Mouse (Mus musculus) thymus, postnatal 10 days (tissue): ENCODE measurements at regions not wholly inside any gene's neighbourhood (a gene's known extent, or its start where the extent isn't known, plus 50 kb on each side); places are given as distances from the start of the nearest gene placed in this dataset.
A peak's percentile ranks its signal among the peaks of the same experiment; 100 is the strongest.

Experiments
- DNase-seq, 2 experiments: peaks; one replicate each; pipeline ENCODE4 v3.0.0; 2021; ENCODE audit warnings: low spot score in 2 of 2

GRCm38 (mm10) chr3:149178891-149179290 is 188.5 kb upstream of the Adgrl2 start:
- no peak for DNase-seq

DNA sequence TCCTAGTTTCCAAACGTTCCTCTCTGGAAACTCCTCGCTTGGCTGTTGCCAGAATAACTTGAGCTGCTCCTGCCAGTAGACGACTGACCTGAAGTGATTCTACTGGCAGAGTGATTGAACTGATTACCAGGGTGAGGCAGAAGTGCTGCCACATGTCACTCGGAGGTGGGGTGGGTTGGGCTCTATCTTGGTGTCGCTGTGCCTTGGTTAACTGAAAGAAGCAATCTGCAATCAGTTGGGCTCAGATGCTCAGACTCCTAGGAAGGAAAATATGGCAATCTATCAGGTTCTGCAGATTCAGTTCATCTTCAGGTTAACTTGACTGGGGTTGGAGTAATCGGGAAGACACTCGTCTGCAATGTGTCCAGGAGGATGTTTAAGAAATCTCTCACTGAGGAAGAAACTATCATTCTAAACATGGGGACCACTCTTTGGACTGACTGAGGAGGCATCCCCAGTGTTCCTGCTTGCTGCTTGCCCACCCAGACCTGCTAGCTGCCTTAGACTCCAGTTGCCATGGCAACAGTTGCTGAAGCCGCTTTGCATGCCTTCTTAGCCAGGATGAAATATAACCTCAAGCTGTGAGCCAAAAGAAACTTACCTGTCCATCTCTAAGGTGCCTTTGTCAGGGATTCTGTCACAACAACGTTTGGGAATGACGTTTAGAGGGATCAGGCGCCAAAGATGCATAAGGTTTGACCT is 184.5 kb upstream of the Adgrl2 start:
- DNase-seq, result no peak

- no peak for DNase-seq
Measured at GRCm38 (mm10) chr3:149173537-149173936, 183.2 kb upstream of the Adgrl2 start.

DNA sequence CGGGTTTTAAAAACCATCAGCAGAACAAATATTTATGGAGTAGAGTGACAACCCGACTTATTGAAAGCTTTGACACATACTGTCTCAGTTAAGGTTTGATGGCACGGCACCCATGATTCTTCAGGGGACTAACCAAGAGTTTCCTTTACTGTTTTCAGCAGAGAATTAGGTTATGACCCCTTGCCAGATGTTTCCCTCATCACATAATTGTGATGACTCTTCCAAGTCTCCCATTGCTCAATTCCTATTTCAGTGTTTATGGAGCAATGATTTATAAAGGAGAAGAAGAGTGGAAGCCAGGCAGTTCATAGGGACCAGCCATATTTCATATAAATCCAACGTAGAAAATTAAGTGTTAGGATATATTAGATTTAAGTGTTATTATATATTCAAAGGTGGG is 181.4 kb upstream of the Adgrl2 start:
- no peak for DNase-seq

DNA sequence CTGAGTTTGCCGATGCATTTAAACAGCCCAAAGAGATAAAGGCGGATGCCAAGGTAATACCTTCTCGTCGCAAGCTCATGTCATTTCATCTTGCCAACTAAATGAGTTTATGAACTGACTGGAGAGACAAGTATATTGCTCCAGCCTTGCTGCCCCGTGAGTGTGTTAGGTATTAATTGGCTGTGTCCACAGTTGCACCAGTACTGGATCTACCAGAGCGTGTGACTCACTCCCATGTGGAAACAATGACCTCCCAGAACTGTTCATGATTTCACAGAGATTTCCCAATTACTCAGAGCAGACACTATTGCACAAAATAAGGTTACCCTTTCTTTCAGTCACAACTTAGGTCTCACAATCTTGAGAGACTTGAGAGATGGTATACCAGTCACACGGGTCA is 179.8 kb upstream of the Adgrl2 start:
- DNase-seq, result no peak

- no peak for DNase-seq
Measured at GRCm38 (mm10) chr3:149169442-149169841, 179.1 kb upstream of the Adgrl2 start.

- no peak for DNase-seq
Measured at GRCm38 (mm10) chr3:149167997-149168396, 177.6 kb upstream of the Adgrl2 start.

GRCm38 (mm10) chr3:149164804-149165203 is 174.4 kb upstream of the Adgrl2 start:
- DNase-seq, result no peak

GRCm38 (mm10) chr3:149163591-149163990 is 173.2 kb upstream of the Adgrl2 start:
- DNase-seq, result peak in 1 of 2 experiments; percentile 5

DNA sequence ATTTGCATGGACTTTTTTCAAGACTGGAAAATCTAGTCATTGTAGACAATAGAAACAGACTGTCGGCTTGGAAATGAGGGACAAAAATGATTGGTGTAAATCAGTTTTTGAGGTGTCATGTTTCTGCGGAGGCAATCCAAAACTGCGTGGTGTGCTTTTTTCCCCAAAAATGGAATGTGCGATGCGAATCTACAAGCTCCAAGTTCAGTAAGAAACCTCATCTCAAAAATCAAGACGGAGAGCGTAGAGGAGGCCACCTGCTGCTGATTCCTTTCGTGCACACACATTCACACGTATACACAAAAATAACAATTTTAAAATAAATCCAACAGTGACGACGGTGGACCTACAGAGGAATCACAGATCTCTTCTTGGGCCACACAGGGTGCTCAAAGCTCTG is 170.5 kb upstream of the Adgrl2 start:
- no peak for DNase-seq

GRCm38 (mm10) chr3:149157381-149157780 is 167.0 kb upstream of the Adgrl2 start:
- no peak for DNase-seq

- DNase-seq, result no peak
Measured at GRCm38 (mm10) chr3:149152312-149152711, 162.0 kb upstream of the Adgrl2 start.

- no peak for DNase-seq
Measured at GRCm38 (mm10) chr3:149150796-149151195, 160.4 kb upstream of the Adgrl2 start.

DNA sequence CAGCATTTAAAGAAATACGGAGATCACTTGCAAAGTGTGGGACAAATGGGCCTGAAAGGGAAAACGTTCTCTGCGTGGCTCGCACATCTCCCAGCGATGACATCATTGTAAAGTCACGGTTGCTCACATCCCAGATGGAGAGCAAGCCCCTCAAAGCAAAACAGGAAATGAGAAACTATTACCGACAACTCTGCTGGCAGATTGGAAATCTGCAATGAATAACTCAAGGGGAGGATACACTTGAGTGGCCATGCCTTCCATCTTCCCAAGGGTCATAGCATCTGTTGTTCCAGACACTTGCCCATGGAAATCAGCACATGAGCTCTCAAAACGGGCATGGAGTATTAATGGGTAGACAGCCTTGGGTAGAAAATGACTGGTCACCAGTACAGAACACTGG is 158.3 kb upstream of the Adgrl2 start:
- no peak for DNase-seq

DNA sequence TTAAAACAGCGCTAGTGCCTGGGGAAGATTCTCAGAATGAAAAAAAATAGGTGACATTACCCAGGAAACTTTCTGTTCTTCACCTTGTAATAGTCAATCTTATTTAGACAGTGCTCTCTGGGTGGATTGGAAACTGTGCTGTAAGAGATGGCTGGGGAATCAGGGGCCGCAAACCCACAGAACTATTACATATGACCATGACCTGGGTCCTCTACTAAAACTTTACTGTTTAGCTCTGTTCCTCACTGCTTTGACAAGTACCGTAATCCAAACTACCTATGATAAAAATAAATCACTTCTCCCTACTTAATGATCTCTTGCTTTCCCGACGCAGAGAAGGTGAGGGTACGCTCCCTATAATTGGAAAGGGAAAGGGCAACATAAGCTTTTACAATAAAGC is 157.6 kb upstream of the Adgrl2 start:
- no peak for DNase-seq

DNA sequence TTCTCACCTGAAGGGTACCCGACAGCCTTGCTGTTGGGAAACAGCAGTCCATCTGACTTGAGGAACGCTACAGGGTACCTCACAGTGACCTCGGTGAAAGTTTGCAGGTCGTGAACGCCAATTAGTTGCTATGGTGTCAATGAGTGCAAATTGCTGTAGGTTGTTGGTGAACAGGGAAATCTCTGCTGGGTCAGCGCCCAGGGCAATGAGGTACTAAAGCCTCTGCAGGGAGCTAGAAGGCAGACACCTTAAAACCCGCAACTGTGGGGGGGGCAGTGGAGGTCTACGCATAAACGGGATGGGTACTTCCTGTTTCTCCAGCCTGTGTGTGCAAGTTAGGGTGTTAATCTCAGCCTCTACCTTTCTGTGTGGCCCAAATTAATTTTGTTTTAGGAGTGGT is 156.3 kb upstream of the Adgrl2 start:
- DNase-seq, result no peak

- DNase-seq, result no peak
Measured at GRCm38 (mm10) chr3:149140461-149140860, 150.1 kb upstream of the Adgrl2 start.

DNA sequence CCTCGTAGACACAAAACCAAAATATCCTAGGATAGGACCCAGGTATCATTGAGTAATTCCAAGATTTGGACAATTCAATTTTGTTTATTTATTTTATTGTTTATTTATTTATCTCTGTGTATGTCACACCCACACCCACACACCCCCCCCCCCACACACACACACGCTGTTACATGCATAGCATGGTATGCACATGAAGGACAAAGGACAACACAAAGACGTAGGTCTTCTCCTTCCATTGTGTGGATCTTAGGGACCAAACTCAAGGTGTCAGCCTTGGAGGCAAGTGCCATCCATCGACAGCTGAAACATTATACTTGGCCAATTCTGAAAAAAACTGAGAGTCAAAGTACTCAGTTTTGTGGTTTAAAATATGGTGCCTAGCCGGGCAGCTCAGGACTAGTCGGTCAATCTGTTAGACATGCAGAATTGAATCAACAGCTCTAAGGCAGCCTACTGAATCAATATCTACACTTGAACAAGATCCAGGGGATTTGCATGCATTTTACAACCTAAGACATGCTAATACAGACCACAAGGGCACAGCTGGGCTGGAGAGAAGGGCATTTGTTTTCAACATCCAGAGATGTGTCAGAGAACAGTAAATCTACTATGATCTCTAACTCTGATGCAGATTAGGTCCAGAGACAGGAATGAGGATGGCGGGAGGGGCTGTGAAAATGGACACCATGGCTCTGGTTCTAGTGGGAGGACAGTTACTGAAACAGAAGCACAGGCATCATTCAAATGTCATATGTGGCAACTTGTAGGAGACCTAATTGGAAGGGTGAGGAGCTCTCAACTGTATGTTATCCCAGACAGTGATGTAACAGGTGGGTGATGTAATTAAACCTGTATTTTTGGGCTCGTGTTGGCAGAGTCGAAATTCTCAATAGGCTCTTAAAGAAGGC is 143.9 kb upstream of the Adgrl2 start:
- DNase-seq, result no peak

DNA sequence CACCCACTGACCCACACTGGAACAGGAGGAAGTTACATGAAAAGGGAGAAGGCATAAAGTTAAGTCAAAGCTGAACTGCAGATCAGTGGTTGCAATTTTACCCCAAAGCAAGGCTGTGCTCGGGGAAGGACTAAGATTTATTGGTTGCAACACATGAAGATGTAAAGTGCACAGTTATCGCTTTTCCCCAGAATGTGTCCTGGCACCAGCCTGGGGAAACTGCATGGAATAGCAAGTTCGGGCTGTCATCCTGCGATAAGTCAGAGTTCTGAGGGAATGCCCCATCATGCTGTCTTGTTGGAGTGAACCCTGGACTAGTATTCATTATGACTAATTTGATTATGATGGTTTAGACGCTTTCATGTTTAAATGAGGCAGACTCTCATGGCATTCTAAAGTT is 128.5 kb upstream of the Adgrl2 start:
- no peak for DNase-seq

- DNase-seq, result no peak
Measured at GRCm38 (mm10) chr3:149117684-149118056, 127.3 kb upstream of the Adgrl2 start.

GRCm38 (mm10) chr3:149117018-149117683 is 126.8 kb upstream of the Adgrl2 start:
- no peak for DNase-seq

DNA sequence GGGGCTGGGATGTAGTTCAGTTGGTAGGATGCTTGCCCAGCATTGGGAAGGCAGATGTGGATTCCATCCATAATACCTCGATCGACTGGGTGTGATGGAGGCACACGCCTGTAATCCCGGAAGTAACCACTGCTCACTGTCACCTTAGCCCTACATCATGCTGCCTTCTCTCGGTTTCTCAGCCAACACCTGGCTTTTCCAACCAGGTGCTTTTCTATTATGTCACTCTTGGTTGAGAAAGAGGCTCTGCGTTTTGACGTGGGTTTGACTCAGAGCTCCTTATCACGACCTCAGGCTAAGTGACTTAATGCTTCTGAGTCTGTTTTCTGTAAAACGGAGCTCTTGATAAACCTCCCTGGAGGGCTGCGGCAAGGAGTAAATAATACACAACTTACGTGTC is 126.2 kb upstream of the Adgrl2 start:
- no peak for DNase-seq

DNA sequence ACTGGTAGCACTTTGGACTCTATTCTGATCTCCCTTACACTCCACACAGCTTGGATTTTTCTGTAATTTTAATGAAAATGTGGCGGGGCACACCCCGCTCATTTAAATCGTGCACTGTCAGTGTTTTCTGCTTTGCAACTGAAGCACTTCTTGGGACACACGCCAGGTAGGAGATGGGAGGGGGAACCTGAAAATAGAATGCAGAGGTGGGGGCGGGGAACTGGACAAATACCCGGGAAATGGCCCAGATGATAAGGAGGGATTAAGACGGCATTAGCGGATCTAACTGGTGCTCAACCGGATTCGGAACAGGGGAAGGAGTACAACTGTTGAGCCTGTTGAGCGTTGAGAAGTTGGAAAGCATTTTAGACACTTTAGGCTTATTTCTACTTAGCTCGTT is 125.5 kb upstream of the Adgrl2 start:
- DNase-seq, result no peak
